ENCODE assay signal across 8 mouse cellular contexts in the genomic region with DNA sequence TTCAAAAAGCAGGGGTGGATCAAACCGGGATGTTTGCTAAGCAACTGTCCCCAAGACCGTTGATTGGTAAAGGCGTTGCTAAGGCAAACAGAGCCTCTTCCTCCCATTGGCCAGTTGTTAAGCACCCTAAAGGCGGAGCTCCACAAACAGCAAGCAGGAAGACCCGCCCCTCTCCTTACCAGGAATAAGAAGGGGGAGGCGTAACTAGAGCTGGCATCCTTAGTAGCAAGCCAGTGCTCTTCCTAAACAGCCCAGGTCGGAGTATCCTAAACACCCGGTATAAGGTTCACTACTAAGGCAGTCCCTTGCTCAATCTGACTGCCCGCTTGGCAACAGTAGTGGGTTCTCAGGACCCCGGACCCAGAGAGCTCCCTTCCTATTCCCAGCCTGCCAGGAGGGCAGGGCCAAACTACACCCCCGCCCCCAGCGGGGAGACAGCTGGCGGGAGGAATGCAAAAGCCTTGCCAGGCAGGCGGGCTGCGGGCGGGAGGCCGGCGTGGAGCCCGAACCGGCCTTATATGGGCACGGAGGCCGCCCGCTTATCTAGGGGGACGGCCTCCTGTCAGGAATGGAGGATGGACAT. TPM values are rescaled to one million over a fixed set of nuclear protein-coding genes. Genes with fewer than 3 reads are reported as not detected.
DNase-seq lines count a peak whose midpoint lies in the region; ATAC-seq and TF ChIP-seq lines count a peak whose summit lies in the region.

No protein-coding gene starts in this region.

- H3K4me3 ChIP-seq in erythroblast, embryonic 14.5 days (replicated peaks) = peak overlapping the region; percentile 45
- H3K4me3 ChIP-seq in heart, embryonic 10.5 days = peak overlapping the region; percentile 98
- peak overlapping the region; percentile 99 for H3K4me3 ChIP-seq in kidney, embryonic 14.5 days (ENCODE audit: low read length)
- H3K4me3 ChIP-seq in limb, embryonic 14.5 days (replicated peaks; ENCODE audit: low read length) = peak overlapping the region; percentile 99
- peak overlapping the region; percentile 100 for H3K4me3 ChIP-seq in midbrain, postnatal 0 days (ENCODE audit: low read depth, low read length)

- H3K4me1 ChIP-seq in erythroblast, embryonic 14.5 days (ENCODE audit: control insufficient read depth) = peaks cover 48% of the 10 kb centered on the region
- peaks cover 55% of the 10 kb centered on the region for H3K4me1 ChIP-seq in heart, embryonic 10.5 days
- H3K4me1 ChIP-seq in kidney, embryonic 14.5 days (ENCODE audit: control insufficient read depth, insufficient read depth, low read length) = peaks cover 35% of the 10 kb centered on the region
- peaks cover 30% of the 10 kb centered on the region for H3K4me1 ChIP-seq in limb, embryonic 14.5 days (ENCODE audit: control insufficient read depth, insufficient read depth, low read length)
- peaks cover 20% of the 10 kb centered on the region for H3K4me1 ChIP-seq in midbrain, postnatal 0 days (ENCODE audit: insufficient read depth, low read length)

- peak; percentile 50 for DNase-seq in A20 (ENCODE audit: low read depth, low spot score)
- DNase-seq in brain, embryonic 18.5 days (ENCODE audit: low read depth, low spot score) = peak; percentile 91
- DNase-seq in heart, embryonic 10.5 days (ENCODE audit: low spot score) = peak; percentile 96
- DNase-seq in limb, embryonic 14.5 days (ENCODE audit: low spot score) = peak; percentile 95
- peak; percentile 97 for DNase-seq in midbrain, postnatal 0 days (ENCODE audit: low spot score)
- peak; percentile 49 to 73 for DNase-seq in spleen, postnatal 4 days (ENCODE audit: low spot score in 2 of 2)

- peak; percentile 71 for ATAC-seq in kidney, embryonic 14.5 days (ENCODE audit: low FRiP score, low TSS enrichment)
- ATAC-seq in limb, embryonic 14.5 days (ENCODE audit: low FRiP score, low read depth) = peak; percentile 81
- peak; percentile 75 for ATAC-seq in midbrain, postnatal 0 days (ENCODE audit: low FRiP score)

- WGBS in heart, embryonic 10.5 days = 3% methylated on average over 24 of the region's 24 CpGs
- 2% methylated on average over 24 of the region's 24 CpGs for WGBS in kidney, embryonic 14.5 days
- WGBS in limb, embryonic 14.5 days = 4% methylated on average over 24 of the region's 24 CpGs
- WGBS in midbrain, postnatal 0 days = under 1% methylated on average over 24 of the region's 24 CpGs

- H3K9me3 ChIP-seq in erythroblast, embryonic 14.5 days (ENCODE audit: control insufficient read depth, low read length) = no peaks in the 10 kb centered on the region
- no peaks in the 10 kb centered on the region for H3K9me3 ChIP-seq in heart, embryonic 10.5 days
- H3K9me3 ChIP-seq in kidney, embryonic 14.5 days (ENCODE audit: control insufficient read depth, low read length) = no peaks in the 10 kb centered on the region; the same call in 1 of the 2 replicates
- H3K9me3 ChIP-seq in limb, embryonic 14.5 days (ENCODE audit: control insufficient read depth, low read length) = no peaks in the 10 kb centered on the region
- H3K9me3 ChIP-seq in midbrain, postnatal 0 days (ENCODE audit: low read length) = no peaks in the 10 kb centered on the region

- peak overlapping the region; percentile 99; the same call in 1 of the 2 replicates for H3K9ac ChIP-seq in kidney, embryonic 14.5 days (ENCODE audit: low read depth, low read length)
- H3K9ac ChIP-seq in limb, embryonic 14.5 days (ENCODE audit: low read depth, low read length, severe bottlenecking) = no peak overlapping the region
- 0 out of 2 replicates have a peak overlapping the region, but pooled peaks have one; percentile 99 for H3K9ac ChIP-seq in midbrain, postnatal 0 days (replicated peaks; ENCODE audit: low read length, poor library complexity, severe bottlenecking)

- peaks cover 7% of the 10 kb centered on the region for H3K27me3 ChIP-seq in erythroblast, embryonic 14.5 days (ENCODE audit: control insufficient read depth)
- H3K27me3 ChIP-seq in heart, embryonic 10.5 days (ENCODE audit: insufficient read depth, poor library complexity, severe bottlenecking) = no peaks in the 10 kb centered on the region
- H3K27me3 ChIP-seq in kidney, embryonic 14.5 days (ENCODE audit: control insufficient read depth, insufficient read depth, low read length) = no peaks in the 10 kb centered on the region
- H3K27me3 ChIP-seq in limb, embryonic 14.5 days (ENCODE audit: control insufficient read depth, insufficient read depth, low read length) = no peaks in the 10 kb centered on the region
- no peaks in the 10 kb centered on the region for H3K27me3 ChIP-seq in midbrain, postnatal 0 days (ENCODE audit: insufficient read depth, low read length)

- H3K4me2 ChIP-seq in kidney, embryonic 14.5 days (replicated peaks; ENCODE audit: low read depth, low read length) = peak overlapping the region; percentile 74
- H3K4me2 ChIP-seq in limb, embryonic 14.5 days (replicated peaks; ENCODE audit: low read depth, low read length, severe bottlenecking) = peak overlapping the region; percentile 90
- peak overlapping the region; percentile 86 for H3K4me2 ChIP-seq in midbrain, postnatal 0 days (ENCODE audit: low read depth, low read length, poor library complexity, severe bottlenecking)

- TF ChIP-seq CTCF in midbrain, postnatal 0 days (IDR thresholded peaks at IDR 0.05) = no peak

- no peak for TF ChIP-seq POLR2A in limb, embryonic 14.5 days (IDR thresholded peaks at IDR 0.05; ENCODE audit: borderline replicate concordance, extremely low read depth, insufficient read depth, insufficient read length)

- H3K27ac ChIP-seq in heart, embryonic 10.5 days = peak overlapping the region; percentile 99
- peak overlapping the region; percentile 66 for H3K27ac ChIP-seq in kidney, embryonic 14.5 days (ENCODE audit: low read depth, low read length)
- peak overlapping the region; percentile 59 for H3K27ac ChIP-seq in limb, embryonic 14.5 days (replicated peaks; ENCODE audit: low read depth, low read length)
- peak overlapping the region; percentile 70 for H3K27ac ChIP-seq in midbrain, postnatal 0 days (ENCODE audit: low read depth, low read length)

- peaks cover 50% of the 10 kb centered on the region for H3K36me3 ChIP-seq in erythroblast, embryonic 14.5 days (ENCODE audit: control insufficient read depth)
- H3K36me3 ChIP-seq in heart, embryonic 10.5 days = peaks cover 43% of the 10 kb centered on the region
- peaks cover 40% of the 10 kb centered on the region for H3K36me3 ChIP-seq in kidney, embryonic 14.5 days (ENCODE audit: control insufficient read depth, insufficient read depth, low read length)
- peaks cover 43% of the 10 kb centered on the region for H3K36me3 ChIP-seq in limb, embryonic 14.5 days (ENCODE audit: control insufficient read depth, insufficient read depth, low read length)
- peaks cover 30% of the 10 kb centered on the region for H3K36me3 ChIP-seq in midbrain, postnatal 0 days (ENCODE audit: insufficient read depth, low read length)

RNA-seq across cellular contexts. Expression of a gene that starts 3.0 kb away (rescaled TPM):
- 5.1 and 6.1 TPM in 2 replicates for polyA plus RNA-seq in erythroblast, embryonic 14.5 days (2012)
- 10.9 and 15.7 TPM in 2 replicates for polyA plus RNA-seq in heart, embryonic 10.5 days (2016; fragmentation: Nextera tagmentation; extraction: Ambion mirVana)
- 10.3 and 12.8 TPM in 2 replicates for polyA plus RNA-seq in kidney, embryonic 14.5 days (2014; fragmentation: Nextera tagmentation; extraction: Ambion mirVana)
- 87.2 and 129 TPM in 2 replicates for polyA plus RNA-seq in limb, embryonic 14.5 days (2012; rRNA removed)
- 9.6 and 10.2 TPM in 2 replicates for polyA plus RNA-seq in limb, embryonic 14.5 days (2014; fragmentation: Nextera tagmentation; extraction: Ambion mirVana)
- 45.8 and 69.0 TPM in 2 replicates for total RNA-seq in midbrain, postnatal 0 days (2014; rRNA removed)
- polyA plus RNA-seq in midbrain, postnatal 0 days (2015; fragmentation: Nextera tagmentation; extraction: Ambion mirVana) = 2.6 and 3.3 TPM in 2 replicates

RNA-seq across cellular contexts. Expression of a gene that starts 6.7 kb away (rescaled TPM):
- 0.01 and 0.09 TPM in 2 replicates for polyA plus RNA-seq in erythroblast, embryonic 14.5 days (2012)
- polyA plus RNA-seq in heart, embryonic 10.5 days (2016; fragmentation: Nextera tagmentation; extraction: Ambion mirVana) = 4.8 and 5.3 TPM in 2 replicates
- 3.0 and 4.8 TPM in 2 replicates for polyA plus RNA-seq in kidney, embryonic 14.5 days (2014; fragmentation: Nextera tagmentation; extraction: Ambion mirVana)
- polyA plus RNA-seq in limb, embryonic 14.5 days (2012; rRNA removed) = 21.1 and 25.3 TPM in 2 replicates
- 6.9 and 8.2 TPM in 2 replicates for polyA plus RNA-seq in limb, embryonic 14.5 days (2014; fragmentation: Nextera tagmentation; extraction: Ambion mirVana)
- 53.8 and 70.9 TPM in 2 replicates for total RNA-seq in midbrain, postnatal 0 days (2014; rRNA removed)
- 13.6 and 16.7 TPM in 2 replicates for polyA plus RNA-seq in midbrain, postnatal 0 days (2015; fragmentation: Nextera tagmentation; extraction: Ambion mirVana)

RNA-seq across cellular contexts. Expression of a gene that starts 56.4 kb away (rescaled TPM):
- 1.5 and 1.9 TPM in 2 replicates for polyA plus RNA-seq in erythroblast, embryonic 14.5 days (2012)
- 36.5 and 52.8 TPM in 2 replicates for polyA plus RNA-seq in heart, embryonic 10.5 days (2016; fragmentation: Nextera tagmentation; extraction: Ambion mirVana)
- polyA plus RNA-seq in kidney, embryonic 14.5 days (2014; fragmentation: Nextera tagmentation; extraction: Ambion mirVana) = 67.9 and 71.2 TPM in 2 replicates
- polyA plus RNA-seq in limb, embryonic 14.5 days (2012; rRNA removed) = 23.8 and 30.0 TPM in 2 replicates
- polyA plus RNA-seq in limb, embryonic 14.5 days (2014; fragmentation: Nextera tagmentation; extraction: Ambion mirVana) = 34.5 and 37.6 TPM in 2 replicates
- total RNA-seq in midbrain, postnatal 0 days (2014; rRNA removed) = 4.0 and 4.1 TPM in 2 replicates
- 10.2 and 10.4 TPM in 2 replicates for polyA plus RNA-seq in midbrain, postnatal 0 days (2015; fragmentation: Nextera tagmentation; extraction: Ambion mirVana)

Comparison
In these comparisons a context has a peak if more than half of its experiments do, and no peak if none do; other contexts are left out.
1. Peak in every context shown above with its lines: DNase-seq, ATAC-seq, H3K4me3 ChIP-seq and H3K27ac ChIP-seq.
2. H3K4me3 ChIP-seq: peak in every context shown above with its lines; median percentile 100 in midbrain, postnatal 0 days; 99 in kidney, embryonic 14.5 days; 99 in limb, embryonic 14.5 days; 98 in heart, embryonic 10.5 days; 45 in erythroblast, embryonic 14.5 days.